Mouse (Mus musculus): Measurements from ENCODE around the gene Slc46a1.

- no peak for TF ChIP-seq CTCF (IDR thresholded peaks at IDR 0.05; ENCODE audit: borderline replicate concordance, control insufficient read depth, extremely low read depth, insufficient read depth, low read length, poor library complexity)
- no peak for TF ChIP-seq POLR2A (IDR thresholded peaks at IDR 0.05; ENCODE audit: control insufficient read depth, extremely low read depth, insufficient read depth, low read length, poor library complexity)
Measured at GRCm38 (mm10) chr11:78458740-78459139, 6.8 kb upstream of the Slc46a1 start.
